Mouse (Mus musculus) c-Kit-positive CD71-positive TER-119-positive erythroid progenitor cells, embryonic 14.5 days (primary cell): ENCODE data around the gene Dpp6.

Experiments
- DNase-seq: peaks from one replicate; pipeline ENCODE4 v3.0.0-alpha.2; 2013; ENCODE audit warnings: low spot score

Gene Dpp6

DNA sequence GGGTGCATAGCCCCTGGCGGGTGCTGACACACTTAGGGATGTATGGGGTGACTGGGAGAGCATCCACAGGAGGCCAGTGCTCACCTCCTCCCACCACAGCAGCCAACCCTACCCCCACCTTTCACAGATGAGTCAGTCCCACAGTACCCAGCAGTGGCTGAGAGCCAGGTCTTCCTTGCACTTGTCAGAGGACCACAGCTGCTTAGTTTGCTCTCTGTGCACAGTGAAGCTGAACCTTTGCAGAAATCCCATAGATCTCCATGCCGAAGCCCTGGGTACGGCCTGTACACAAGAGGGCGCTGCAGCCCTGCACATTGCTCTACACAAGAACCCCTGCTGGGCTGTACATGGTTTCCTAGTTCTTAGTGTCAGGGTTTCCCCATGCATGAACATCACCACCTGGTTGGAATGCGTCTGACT, 860.3 kb downstream of the Dpp6 start:
- peak; percentile 25 for DNase-seq

DNA sequence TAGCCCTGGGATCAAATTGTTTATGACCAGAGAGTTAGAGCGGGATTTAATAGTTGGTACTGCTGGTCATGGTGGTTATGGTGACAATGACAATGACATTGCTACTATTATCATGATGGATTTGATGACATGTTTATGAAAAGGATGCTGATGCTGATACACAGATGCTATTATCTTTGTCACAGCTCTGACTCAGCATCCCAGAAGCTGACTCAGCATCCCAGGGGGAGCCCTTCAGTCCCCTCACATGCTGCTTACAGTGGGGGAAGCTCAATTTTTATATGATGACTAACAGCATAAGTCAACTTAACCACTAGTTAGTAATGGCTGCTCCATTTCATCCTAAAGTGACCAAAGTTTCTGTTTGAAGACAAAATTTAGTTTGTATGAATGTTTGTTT, 862.1 kb downstream of the Dpp6 start:
- no peak for DNase-seq

DNA sequence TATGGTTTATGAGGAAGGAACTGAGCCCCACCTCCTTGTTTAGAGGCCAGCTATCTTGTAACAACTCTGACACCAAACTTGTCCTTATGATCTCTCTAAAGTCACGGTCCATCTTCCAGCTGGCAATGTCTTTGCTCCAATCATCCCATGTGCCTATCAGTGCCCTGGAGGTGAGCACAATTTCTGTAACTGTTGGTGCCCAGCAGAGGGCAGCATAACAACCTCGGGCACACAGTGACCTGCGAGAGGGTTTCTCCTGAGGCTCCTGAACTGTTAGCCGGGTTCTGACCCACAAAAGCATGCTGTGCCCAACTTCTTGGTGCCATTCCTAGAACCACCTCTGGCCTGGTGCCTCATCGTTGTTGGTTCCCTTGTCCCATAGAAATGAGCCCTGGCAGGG, 863.5 kb downstream of the Dpp6 start:
- DNase-seq = peak; percentile 28

DNA sequence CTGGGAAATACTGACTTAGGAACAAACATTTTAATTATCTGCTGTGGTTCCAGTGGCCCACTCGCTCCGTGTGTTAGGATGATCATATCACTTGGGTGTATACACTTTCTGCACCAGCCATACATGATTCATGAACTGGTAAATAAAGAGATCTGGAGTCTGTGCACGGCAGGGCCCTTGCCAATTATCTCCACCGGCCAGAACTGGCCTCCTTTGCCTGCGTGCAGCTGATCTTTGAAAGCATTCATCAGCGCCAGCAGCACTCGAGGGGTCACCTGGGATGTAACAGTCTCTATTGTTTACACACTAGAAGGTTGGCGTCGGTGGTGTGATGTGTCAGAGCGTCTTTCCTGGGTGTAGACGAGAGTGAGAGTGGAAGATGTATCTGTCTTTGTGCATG, 868.2 kb downstream of the Dpp6 start:
- no peak for DNase-seq

DNA sequence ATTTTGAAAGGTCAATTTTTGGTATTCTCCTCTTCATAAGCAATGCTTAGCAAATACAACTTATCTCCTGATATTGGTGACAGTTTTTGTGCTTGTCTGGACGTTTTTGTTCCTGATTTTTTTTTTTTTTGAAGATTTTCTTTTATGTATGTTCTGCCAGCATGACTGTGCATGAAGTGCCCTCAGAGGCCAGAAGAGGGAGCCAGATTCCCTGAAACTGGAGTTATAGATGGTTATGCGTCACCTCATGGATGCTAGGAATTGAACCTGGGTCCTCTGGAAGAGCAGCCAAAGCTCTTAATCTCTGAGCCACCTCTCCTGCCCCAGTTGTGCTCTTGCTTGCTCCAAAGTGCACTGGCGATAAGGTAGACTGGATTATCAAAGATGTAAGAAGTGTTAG, 868.9 kb downstream of the Dpp6 start:
- DNase-seq = no peak

DNA sequence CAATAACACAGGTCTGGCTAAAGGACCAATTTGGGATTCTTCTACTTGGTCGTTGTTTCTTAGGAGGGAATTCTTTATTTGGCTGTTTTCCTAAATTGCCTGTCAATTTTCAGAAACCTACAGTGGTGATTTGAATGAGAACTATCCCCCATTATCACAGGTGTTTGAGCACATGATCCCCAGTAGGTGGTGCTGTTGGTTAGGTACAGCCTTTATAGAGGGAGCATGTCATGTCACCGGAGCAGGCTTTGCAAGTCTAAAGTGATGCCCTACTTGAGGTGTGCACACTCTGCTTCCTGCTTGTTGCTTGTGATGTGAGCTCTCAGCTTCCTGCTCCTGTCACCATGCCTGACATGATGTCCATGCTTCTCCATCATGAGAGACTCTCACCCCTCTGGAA, 870.3 kb downstream of the Dpp6 start:
- DNase-seq = peak; percentile 36

DNA sequence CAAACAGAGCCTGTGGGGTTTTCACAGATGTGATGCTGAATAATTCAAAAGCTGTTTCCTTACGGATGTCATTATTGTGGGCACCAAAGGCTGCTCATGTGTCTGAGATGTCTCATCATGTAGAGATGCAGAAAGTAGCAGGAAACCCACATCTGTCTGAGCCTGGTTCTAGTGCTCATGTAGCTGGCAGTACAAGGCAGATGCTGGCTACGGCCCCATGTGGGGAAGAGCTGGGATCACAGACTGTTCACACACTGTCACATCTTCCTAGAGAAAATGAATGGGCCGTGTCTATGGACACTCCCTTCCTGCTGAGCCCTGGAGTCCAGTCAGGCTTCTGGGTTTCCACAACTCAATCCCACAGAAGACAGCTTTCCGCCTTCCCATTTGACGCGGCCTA, 885.5 kb downstream of the Dpp6 start:
- no peak for DNase-seq

DNA sequence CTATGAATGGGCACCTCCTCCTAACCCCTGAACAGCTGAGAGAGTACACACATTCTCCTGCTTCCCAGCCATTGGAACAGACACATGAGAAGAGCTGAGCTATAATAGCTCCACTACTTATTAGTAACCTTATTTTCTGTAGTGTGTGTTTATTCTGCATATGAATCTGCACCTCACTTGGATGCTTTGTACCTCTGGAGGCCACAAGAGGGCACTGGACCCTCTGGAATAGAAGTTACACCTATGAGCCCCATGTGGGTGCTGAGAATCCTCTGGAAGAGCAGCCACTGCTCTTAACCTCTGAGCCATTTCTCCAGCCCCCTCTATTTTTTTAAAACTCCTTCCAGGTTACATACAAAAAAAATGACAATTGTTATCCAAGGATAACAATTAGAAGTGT, 888.0 kb downstream of the Dpp6 start:
- DNase-seq = no peak

DNA sequence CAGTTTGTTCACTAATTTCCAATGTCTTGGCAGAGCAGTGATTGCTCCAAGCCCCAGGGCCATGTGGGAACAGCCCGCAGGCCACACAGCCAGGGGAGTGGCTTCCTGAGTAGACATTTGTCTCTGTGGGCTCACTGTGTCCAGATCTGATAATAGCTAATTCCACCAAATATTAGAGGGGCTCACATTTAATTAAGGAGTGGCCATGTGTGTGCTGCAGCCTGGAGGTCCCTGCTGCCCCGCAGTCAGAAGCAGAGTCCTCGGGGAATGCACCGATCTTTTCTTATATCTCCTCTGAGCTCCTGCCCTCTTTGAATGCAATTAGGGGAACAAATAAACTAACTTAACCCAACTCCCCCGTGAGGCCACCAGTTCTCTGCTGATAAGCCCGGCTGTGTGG, 889.5 kb downstream of the Dpp6 start:
- DNase-seq = no peak

DNA sequence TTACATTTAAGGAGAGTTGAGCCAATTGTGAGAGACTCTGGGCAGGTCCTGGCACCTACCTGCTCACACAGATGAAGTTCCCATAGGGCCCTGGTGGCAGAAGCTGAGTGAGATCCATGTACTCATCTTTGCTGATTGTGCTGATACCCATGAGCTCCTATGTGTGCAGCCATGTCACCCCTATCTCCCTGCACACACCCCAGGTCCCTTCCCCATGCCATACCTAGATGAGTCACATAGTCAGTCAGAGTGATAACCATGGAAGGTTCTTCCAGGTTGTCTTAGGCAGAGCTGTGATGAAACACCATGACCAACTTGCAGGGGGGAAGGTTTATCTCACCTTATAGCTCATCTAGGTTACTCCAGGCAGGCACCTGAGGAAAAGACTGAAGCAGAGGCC, 890.3 kb downstream of the Dpp6 start:
- DNase-seq = peak; percentile 47

DNA sequence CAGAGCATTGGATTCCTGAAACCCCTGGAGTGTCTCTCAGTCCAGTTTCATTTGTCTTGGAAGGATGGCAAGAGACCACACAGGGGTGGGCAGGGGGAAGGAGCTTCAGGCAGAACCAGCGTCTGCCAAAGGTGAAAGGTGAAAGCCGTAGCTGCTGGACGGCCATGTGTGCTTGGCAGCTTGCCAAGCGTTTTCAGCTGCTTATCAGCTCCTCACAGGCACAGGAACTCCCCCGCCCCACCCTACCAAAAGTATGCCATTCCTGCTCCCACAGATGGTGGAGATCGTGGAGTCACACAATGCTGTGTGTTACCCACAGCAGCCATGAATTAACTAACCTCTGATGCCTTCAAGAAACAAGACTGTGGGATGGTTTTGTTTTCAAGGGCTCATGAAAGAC, 891.2 kb downstream of the Dpp6 start:
- peak; percentile 90 for DNase-seq

DNA sequence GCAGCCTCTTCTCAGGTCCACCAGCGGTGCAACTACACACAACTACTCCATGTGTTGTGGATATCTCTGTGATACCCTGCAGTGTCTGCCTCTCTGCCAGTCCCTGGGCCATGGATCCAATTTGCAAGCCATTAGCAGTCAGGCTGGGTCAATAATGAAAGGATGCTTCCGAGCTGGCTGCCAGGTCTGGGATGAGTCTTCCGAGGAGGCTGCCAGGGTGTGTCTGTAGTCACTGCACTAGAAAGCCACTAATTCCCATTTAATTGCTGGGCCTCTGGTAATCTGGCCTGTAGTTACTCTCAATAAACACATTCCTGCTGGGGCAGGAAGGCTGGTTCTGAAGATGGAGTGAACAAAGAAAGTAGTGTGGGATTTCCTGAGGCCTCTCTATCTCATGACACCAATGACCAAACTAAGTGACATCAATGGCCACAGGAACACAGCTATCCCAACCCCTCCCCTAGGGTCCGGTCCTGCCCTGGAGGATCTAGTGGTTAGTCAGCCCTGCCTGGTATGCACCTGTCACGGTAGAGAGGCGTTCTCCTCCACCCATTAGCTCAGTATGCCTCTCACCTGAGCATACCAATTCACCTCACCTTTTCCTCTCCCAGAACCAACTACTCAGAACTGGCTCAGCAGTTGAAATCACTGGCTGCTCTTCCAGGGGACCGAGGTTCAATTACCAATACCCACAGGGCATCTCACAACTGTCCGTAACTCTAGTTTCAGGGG, 894.6 kb downstream of the Dpp6 start:
- no peak for DNase-seq

DNA sequence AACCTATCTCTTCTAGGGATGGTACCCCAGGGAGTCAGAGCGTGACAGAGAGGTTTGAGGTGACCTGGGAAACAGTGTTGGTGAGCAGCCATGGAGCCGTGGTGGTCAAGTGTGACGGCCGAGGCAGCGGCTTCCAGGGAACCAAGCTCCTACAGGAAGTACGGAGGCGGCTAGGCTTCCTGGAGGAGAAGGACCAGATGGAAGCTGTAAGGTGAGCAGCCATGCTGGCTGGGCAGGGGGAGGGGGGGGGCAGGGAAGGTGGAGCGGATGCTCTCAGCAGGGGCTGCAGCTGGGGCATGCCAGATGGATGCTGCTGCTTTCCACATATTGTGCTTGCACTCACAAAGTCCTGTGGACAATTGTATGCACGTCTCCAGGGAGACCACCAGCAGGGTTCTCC, 897.4 kb downstream of the Dpp6 start:
- no peak for DNase-seq

DNA sequence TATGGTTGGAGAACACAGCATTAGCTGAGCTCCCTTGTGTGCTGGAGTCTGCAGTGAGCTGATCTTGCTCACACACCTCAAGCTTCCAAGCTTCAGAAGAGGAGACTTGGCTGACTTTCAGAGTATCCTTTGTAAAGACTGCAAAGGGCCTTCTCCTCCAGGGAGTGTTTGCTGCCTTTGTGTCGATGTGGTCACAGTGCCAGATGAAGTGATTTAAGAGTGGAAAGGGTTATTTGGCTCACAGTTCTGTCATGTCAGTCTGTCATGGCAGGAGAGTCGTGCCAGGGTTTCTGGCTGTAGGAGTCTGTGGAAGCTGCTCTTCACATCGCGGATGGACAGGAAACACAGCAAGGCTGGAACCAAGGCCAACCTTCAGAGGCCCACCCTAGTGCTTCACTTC, 899.0 kb downstream of the Dpp6 start:
- no peak for DNase-seq

DNA sequence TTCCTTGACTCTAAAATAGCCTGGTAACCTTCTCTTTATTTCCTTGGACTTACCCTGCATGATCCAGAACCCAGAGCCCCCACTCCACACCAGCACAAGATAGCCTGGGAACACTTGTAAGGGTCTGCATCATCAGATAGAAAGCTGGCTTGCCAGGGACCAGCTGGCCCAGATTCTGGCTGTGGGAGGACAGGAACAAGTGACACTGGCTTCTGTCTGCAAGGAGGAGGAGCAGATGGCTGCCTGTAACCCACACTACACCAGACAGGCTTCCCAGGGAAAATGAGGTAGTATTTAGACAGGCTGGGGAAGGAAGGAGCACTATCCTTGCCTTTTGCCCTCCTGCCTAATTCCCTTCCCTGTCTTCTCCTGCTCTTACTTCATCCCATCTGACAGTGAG, 900.3 kb downstream of the Dpp6 start:
- no peak for DNase-seq

DNA sequence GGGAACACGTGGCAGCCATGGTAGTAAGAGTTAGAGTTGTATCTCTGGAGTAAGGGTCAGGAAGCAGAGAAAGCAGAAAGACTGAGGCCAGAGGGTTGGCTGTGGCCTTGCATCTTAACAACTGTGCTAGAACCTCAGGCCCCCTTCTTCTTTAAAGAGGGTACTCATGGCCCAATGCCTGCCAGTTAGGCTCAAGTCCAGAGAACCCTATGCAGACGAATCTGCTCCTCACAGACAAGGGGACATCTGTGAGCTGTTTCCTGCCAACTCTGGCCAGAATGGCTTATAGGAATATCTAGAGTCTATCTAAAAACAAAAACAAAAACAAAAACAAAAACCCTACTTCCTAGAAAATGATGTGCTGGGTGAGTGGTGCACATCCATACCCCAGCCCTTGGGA, 902.3 kb downstream of the Dpp6 start:
- no peak for DNase-seq

DNA sequence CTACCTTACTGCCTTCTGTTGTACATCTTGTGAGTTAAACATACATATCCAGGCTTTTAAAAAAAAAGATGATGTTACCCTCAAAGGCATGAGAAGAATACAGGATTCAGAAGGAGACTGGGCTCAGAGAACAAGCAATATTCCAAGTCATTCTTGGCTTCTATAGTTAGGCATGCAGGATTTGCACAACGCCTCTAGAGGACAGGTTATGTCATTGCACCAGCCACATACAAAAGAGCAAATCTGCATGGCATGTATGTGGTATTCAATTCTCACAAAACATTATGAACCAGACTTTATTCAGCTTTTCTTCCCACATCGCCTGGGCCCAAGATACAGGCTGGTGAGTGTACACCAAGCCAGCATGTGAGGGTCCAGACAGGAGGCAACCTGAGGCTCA, 907.5 kb downstream of the Dpp6 start:
- no peak for DNase-seq

DNA sequence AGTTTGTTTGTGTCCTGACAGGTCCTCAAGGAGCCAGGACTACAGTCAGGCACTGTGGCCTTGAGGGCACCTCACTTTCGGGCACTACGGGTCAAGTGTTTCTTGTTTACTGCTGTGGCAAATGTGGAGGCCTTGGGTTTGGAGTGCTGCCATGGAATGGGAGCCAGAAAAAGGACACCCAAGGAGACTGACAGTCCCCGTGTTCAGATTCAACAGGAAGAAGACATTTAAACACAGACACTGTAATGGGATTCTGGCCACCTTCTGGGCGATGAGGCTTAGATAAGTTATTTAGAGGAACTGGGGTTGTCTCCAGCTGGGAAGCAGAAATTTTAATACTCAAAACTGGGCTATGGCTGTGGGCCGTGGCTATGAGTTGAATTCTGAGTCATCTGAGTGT, 913.7 kb downstream of the Dpp6 start:
- DNase-seq = no peak

DNA sequence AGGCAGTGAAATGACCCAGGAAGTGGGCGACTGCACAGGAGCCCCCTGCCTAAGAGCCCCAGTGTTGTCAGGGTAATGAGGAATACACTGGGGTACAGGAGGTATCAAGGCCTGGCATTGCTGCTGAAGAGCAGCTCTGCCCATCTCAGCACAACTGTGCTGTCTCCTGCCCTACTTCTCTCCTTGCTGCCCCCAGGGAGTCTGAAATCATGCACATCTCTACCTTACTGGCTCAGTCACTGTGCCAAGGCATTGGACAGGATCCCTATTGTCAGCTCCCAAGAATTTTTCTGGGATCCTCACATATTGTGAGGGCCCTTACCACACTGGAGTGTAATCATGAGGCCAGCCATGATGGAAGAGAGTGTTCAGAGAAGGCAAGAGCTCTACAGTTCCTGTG, 914.4 kb downstream of the Dpp6 start:
- no peak for DNase-seq

DNA sequence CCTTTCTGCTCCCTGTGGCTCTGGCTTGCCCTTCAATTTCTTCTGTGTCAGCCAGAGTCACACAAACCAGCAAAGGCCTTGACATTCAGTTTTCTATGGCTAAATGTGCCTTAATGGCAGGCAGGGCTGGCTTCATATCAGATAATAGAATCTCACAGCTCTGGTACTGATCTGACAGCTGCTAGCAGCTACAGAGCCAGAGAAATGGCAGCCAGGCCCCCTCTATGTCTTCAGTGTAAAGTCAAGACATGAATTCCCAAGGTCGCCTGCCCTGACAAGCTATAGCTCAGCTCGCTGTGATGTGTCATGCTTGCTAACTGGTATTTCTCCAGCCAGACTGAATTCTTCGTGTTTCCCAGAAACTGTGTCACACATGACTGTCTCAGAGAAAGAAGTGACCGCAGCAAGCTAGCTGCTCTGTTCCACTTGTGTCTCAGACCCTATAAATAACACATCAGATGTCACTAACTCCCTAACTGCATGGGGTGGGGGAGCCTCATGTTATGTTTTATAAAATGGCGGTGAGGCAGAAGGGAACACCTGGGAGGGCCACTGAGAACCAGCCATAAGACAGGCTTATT, 915.4 kb downstream of the Dpp6 start:
- DNase-seq = no peak

DNA sequence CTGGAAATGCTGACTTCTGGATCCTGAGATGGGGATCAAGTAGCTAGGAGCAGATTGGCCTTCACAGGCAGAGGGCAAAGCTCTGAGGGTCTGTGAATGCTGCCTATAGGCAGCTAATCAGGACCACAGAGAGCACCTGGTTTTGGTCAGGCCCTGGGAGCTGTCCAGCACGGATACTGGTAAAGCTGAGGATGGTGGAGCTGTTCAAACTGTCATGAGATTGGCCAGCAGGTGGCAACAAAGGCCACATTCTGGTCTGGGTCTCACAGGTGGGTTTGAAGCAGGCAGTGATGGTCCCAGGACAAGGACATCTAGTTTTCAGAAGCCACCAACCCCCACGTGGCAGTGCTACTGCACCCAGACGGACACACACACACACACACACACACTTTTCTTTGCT, 920.2 kb downstream of the Dpp6 start:
- peak; percentile 24 for DNase-seq

DNA sequence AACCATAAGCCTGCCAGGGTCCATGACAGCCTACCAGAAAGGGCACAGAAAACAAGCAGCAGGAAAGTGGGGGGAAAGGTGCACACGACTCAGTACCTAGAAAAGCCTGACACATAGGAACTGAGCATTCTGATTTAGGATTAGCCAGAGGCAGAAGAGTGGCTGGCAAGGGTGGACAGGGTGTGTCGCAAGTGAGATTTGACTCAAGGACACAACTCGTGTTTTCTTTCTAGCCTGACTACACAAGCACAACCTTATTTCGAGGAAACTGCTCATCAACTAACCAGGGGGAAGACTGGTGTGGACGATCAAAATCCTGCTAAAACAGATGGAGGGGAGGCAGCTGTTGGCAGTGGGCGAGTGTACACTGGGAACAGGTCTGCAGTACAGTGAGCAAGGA, 922.2 kb downstream of the Dpp6 start:
- no peak for DNase-seq

DNA sequence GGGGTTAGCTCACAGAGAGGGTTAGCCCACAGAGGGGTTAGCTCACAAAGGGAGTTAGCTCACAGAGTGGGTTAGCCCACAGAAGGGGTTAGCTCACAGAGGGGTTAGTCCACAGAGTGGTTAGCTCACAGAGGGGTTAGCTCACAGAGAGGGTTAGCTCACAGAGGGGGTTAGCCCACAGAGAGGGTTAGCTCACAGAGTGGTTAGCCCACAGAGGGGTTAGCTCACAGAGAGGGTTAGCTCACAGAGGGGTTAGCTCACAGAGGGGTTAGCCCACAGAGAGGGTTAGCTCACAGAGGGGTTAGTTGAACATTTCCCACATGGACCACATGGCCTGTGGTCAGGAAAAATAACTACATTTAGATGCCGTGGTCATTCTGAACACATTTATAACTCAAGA, 927.9 kb downstream of the Dpp6 start:
- no peak for DNase-seq

DNA sequence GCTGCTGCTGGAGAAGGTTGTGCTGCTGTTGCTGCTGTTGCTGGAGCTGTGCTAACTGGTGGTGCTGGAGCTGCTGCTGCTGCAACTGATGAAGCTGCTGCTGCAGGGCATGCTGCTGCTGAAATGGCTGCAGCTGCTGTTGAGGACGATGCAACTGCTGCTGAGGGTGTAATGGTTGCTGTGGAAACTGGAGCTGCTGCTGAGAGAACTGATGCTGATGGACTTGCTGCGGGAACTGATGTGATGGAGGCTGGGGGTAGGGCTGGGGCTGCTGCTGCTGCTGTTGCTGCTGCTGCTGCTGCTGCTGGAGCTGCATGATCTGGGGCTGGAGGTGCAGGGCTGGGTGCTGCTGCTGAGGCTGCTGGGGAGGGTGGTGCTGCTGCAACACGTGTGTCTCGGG, 948.8 kb downstream of the Dpp6 start:
- no peak for DNase-seq
